Mouse (Mus musculus) kidney, adult 18-20 months (tissue): ENCODE measurements around the gene Atp2b4.
"Not testable (repeated sequence)": the region's sequence is repeated elsewhere in the genome, so short reads cannot be mapped to it uniquely, and the experiment has no call there.

ENCODE experiments used
- DNase-seq: peaks from one replicate; pipeline ENCODE4 v3.0.0; 2021

Gene Atp2b4

DNA sequence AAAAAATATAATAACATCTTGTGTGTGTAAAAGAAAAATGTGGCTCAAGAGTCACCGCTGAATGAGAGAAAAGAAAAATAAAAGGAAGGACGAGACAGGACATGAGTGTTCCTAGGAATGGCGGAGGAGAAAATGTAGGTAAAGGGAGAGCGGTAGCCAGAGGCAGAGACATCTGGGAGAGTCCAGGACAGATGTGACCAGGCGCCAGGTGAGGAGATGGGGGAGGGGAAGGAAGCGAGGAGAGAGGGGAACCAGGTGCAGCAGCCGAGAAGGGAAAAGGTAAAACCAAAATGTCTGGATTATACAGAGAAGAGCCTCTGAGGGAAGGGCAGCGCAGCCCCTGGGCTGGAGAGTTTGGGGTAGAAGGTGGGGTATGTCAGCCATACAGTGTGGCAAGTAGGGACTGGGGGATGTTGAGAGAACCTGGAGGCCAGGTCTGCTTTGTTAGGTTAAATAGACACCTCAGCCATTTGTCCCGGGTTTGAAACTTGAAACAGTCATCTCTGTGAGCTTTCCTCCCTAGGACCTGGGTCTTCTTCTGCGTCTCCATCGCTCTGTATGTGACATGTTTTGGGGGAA, 107.2 kb downstream of the Atp2b4 start:
- DNase-seq, result no peak

DNA sequence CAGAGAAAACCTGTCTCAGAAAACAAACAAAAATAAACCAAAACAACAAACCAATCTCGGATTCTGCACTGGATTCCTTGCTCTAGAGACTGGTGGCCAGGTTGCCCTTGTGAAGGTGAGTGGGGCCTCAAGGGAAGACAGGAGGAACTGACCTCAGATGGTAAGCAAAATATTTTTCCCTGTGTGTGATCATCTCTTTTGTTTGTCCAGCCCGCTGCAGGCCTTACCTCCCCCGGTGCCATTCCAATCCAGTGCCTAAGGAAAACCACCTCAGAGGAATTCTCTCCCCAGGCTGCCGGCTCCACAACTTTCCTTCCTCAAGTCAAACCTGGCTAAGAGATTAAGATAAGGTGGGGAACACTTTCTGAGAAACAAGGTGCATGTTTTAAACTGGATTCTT, 108.6 kb downstream of the Atp2b4 start:
- DNase-seq, result no peak

DNA sequence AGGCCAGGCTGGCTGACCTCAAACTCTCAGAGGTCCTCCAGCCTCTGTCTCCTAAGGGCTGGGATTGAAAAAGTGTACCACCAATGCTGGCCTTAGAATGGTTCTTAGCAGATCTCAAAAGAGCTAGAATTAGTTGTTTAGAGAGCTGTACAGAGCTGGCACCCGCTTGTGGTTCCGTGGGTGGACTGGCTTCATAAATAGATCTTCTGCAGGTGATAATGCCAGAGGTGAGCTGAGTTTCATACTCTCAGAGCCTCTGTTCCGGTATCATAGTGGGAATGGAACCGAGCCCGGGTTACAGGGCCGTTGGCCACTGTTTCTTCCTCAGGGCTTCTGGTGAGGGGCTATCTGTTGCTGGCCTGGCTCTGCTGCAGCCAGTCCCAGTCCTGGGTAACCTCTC, 109.8 kb downstream of the Atp2b4 start:
- no peak for DNase-seq

DNA sequence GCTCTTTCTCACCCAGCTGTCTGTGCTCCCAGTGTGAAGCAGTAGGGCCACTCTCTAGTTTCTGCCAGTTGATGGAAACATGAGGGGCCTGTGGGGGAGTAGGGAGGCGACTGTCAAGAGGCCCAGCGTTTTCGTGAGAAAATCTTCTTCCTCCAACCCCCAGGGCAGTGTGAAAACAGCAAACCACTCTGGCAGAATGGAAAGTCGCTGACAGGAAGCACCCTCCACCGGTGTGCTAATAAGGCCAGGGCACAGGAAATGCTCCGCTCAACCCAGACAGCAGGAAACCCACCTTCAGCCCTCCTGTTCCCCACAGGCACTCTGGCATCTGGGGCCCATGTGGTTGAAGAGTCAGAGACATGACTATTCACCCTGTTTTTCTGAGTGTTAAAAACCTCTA, 110.9 kb downstream of the Atp2b4 start, which contains the start of gene Lax1:
TSS of gene Lax1 (minus strand) at position 212 of the 400 bp plus-strand sequence.
- no peak for DNase-seq

DNA sequence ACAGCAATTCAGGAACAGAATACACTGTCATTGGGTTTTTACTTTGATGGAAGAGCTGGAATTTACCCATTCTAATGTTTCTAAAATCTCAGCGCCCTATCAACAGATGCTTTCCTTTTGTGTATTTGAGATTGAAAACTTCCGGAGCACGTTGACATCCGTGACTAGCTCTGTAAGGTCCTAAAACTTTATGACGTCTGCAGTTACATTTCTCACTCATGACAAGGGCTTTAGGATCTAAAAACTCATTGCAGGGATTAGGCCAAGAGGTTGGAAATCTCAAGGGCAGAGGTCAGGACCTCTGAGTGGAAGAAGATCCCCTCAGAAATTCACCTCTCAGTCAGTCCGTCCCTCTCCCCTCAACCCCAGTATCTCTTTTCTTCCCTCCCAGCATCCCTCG, 112.5 kb downstream of the Atp2b4 start:
- DNase-seq, result no peak

DNA sequence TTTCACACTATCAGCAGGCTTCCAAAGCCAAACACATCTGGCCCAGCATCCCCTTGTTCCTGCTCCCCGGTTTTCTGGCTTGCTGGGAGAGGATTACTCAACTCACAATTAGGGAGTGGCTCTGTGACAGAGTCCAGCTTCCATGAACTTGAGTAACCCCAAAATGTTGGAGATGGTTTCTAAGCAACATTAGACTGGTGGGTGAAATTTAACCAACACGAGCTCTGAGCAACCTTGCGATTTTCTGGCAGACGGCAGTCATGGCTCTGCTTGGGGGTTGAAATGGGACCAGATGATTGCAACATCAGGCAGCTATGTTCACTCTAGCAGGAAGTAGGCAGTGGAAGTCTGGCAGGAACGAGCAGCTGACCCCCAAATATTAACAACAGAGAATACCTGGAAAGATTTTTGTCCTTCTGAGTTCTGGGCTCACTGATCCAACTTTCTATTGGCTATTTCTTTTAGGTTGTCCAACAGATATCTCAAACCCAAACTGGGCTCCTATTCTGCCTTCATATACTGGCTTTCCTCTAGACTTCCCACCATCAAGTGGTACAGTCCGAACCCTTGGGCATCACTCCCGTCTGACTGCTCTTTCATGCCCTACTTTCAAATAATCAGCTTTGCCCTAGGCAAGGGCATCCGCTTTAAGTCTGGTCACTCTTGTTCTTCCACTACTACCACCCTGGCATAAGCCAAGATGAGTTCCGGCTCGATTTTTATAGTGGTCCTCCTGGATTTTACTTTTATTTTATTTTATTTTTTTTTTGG, 114.9 kb downstream of the Atp2b4 start:
- DNase-seq, result peak; percentile 56

GRCm38 (mm10) chr1:133671801-133672200, 129.0 kb downstream of the Atp2b4 start:
- DNase-seq, result no peak

DNA sequence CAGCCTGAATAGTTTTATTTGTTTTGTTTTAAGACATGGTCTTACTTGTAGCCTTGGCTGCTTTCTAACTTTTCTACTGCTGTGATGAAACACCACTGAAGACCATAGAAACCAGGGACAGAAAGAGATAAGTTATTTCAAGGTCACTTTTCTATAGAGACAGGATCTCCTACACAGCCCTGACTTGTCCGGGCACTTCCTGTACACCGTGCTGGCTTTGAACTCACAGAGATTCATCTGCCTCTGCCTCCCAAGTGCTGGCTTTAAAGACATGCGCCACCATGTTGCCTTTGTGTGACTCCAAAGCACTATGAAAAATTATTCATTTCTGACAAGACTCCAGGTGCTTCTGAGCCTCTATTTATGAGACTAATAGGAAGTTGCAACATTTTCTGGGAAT, 129.6 kb downstream of the Atp2b4 start:
- no peak for DNase-seq

DNA sequence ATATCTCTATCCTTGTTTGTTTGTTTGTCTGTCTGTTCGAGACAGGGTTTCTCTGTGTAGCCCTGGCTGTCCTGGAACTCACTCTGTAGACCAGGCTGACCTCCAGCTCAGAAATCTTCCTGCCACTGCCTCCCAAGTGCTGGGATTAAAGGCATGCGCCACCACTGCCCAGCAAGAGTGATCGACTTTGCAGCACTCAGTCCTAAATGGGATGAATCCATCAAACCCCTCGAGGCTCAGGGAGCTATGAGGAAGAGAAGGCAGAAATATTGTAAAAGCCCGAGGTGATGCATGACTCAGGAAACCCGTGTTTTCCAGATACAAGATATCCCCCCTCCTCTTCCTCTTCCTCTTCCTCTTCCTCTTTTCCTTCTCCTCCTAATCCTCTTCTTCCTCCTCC, 130.1 kb downstream of the Atp2b4 start:
- no peak for DNase-seq

DNA sequence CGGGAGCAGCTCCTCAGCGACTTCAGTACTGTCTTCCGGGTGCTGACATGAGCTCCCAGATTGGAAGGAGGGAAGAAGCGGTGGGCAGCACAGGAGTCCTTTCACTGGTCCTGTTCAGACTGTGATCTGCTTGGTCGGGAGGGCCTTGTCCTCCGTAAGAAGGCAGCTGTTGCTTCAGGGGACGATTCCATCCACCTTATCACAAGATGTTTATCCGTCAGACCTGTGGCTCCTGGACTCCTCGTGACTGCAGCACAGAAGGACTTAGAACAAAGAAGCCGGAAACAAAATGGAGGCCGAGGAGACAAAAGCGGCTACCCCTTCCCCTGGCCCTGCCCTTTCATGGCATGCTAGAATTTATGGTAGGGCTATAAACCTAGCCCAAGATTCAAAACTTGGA, 130.7 kb downstream of the Atp2b4 start:
- no peak for DNase-seq

DNA sequence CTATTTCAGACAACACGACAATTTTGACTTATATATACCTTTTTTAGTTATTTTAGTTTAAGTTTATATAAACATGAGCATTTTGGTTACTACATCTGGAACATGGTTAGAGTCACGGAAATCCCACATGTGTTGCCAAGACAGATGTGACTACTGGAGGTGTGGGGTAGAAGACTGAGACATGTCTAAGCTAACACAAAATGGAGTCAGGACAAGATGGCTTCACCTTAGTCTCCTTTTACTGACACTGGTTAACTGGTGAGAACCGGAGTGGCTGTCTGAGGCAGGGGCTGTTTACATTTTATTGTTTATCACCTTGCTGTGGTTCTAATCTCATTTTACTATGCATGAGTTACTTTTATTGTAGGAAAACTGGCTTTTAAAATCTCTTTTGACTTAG, 132.2 kb downstream of the Atp2b4 start:
- DNase-seq, result no peak

GRCm38 (mm10) chr1:133667721-133668120, 133.1 kb downstream of the Atp2b4 start:
- no peak for DNase-seq

GRCm38 (mm10) chr1:133665713-133666112, 135.1 kb downstream of the Atp2b4 start:
- DNase-seq, result not testable (repeated sequence)

GRCm38 (mm10) chr1:133664203-133664970, 136.5 kb downstream of the Atp2b4 start:
- no peak for DNase-seq

DNA sequence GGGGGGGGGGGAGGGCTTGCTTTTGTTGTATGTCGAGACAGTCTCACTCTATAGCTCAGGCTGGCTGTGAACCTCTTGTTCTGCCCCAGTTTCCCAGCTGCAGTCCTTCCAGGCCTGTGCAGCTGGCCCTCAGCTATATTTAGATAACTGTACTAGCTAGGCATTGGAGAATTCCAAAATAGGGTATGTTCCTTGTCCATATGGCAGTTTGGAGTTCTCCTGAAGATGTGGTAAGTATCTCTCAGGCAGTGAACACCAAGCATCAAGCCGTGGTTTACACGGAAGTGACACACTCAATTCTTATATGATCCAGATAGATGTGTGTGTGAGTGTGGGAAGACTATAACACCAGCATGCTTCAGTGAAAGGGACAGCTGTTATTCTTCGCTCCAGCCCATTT, 137.4 kb downstream of the Atp2b4 start:
- DNase-seq, result no peak

GRCm38 (mm10) chr1:133662941-133663340, 137.9 kb downstream of the Atp2b4 start:
- DNase-seq, result no peak

DNA sequence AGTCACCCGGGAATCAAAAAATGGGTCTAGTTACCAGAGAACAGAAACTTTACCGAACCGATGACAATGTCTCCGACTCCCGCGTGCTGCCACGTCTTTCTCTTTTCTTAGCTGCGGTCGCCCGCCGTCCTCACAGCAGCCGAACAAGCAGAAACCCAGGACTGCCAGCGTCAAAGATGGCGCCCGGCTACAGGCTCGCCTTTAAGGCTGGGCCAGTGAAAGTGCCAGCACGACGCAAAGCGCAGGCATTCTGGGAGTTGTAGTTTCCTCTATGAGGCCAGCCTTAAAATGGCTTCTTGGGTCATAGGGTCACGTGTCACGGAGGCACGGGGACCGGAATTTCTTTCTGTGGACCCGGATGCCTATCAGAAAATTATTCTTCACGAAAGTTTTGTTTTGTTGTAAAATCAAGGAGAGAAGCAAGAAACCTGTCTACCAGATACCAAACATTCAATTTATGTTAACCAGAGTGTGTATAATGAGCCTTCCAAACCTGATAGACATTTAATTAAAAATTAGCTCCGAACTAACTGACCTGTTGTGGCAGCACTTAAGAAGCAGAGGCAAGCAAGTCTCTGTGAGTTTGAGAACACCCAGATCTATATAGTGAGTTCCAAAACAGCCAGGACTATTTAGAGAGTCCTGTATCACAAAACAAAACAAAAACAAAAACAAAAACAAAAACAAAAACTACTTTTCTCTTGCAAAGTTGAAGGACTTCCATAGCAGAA, 139.5 kb downstream of the Atp2b4 start, which contains the start of gene Gm38394:
TSS of gene Gm38394 (minus strand) at position 116 of the 731 bp plus-strand sequence.
- peak; percentile 92 for DNase-seq

GRCm38 (mm10) chr1:133660466-133661202, 140.2 kb downstream of the Atp2b4 start, which contains the start of gene Zbed6:
TSS of gene Zbed6 (minus strand) at chr1:133660885.
- peak; percentile 72 for DNase-seq

DNA sequence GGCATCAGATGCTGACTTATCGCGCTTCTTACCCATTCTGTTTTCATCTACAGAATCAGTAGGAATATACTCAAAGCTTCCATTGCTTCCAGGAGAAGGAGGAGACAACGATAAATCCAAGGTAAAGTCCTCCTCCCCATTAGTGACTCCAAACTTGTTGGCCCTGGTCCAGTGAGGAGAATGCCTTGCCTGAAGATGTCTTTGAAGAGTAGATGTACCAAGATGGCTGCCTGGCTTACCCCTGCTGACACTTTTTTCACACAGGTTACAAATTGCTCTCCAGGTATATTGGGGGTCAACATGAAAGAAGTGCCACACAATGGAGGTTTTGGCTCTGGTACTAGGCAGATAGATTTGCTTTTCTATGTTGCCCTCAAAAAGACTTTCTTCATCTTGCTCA, 142.0 kb downstream of the Atp2b4 start:
- no peak for DNase-seq

GRCm38 (mm10) chr1:133656811-133657210, 144.0 kb downstream of the Atp2b4 start:
- no peak for DNase-seq

GRCm38 (mm10) chr1:133653033-133653432, 147.8 kb downstream of the Atp2b4 start:
- no peak for DNase-seq
